Mouse (Mus musculus) forebrain, embryonic 16.5 days (tissue): ENCODE results near the gene Nfkb2. TPM values are rescaled to one million over a fixed set of nuclear protein-coding genes. Genes with fewer than 3 reads are reported as not detected.

Experiments used
- ATAC-seq: fragments of 200-750 bp; cut with Nextera tagmentation; 2 replicates; pipeline ENCODE4 v1.8.0; 2017; ENCODE audit warnings: mild to moderate bottlenecking, moderate library complexity
- H3K27ac ChIP-seq: fragments of 300-500 bp; sonication (generic); 2 replicates; pipeline ENCODE4 v1.5.1; 2014; ENCODE audit warnings: low read length, control low read depth
- H3K27me3 ChIP-seq: fragments of 300-500 bp; sonication (generic); replicated peaks from 2 replicates; pipeline ENCODE4 v1.6.1; 2014; ENCODE audit warnings: low read length; ENCODE audit not compliant: control insufficient read depth, insufficient read depth
- H3K36me3 ChIP-seq: fragments of 300-500 bp; sonication (generic); 2 replicates; pipeline ENCODE4 v1.6.1; 2014; ENCODE audit not compliant: control insufficient read depth, insufficient read depth
- H3K4me1 ChIP-seq: fragments of 300-500 bp; sonication (generic); replicated peaks from 2 replicates; pipeline ENCODE4 v1.6.1; 2014; ENCODE audit warnings: low read length; ENCODE audit not compliant: control insufficient read depth, insufficient read depth
- H3K4me2 ChIP-seq: fragments of 300-500 bp; sonication (generic); 2 replicates; pipeline ENCODE4 v1.6.1; 2014; ENCODE audit warnings: mild to moderate bottlenecking, low read length, control low read depth
- H3K4me3 ChIP-seq: fragments of 300-500 bp; sonication (generic); replicated peaks from 2 replicates; pipeline ENCODE4 v1.5.1; 2014; ENCODE audit warnings: mild to moderate bottlenecking, low read length, control low read depth
- H3K9ac ChIP-seq: fragments of 300-500 bp; sonication (generic); replicated peaks from 2 replicates; pipeline ENCODE4 v1.6.1; 2014; ENCODE audit warnings: low read depth, low read length, control low read depth
- H3K9me3 ChIP-seq: fragments of 300-500 bp; sonication (generic); 2 replicates; pipeline ENCODE4 v1.6.1; 2016; ENCODE audit warnings: low read length; ENCODE audit not compliant: control insufficient read depth
- WGBS: fragments of 180-500 bp; shearing (Covaris S2); extraction: QIAGEN DNeasy Blood & Tissue Kit; methylation state at CpG from one replicate; pipeline ENCODE4 v1.1.7; 2014; 5-methylcytosine and 5-hydroxymethylcytosine counted together
- polyA plus RNA-seq: library from polyadenylated mRNA; unstranded; fragments of >200 nt; fragmentation: Nextera tagmentation; extraction: Ambion mirVana; gene quantifications from 2 replicates; pipeline ENCODE4 v1.2.1, GENCODE M21; 2015

Gene Nfkb2
- polyA plus RNA-seq, 1 experiment from 2014 or later, result 1.8 TPM

GRCm38 (mm10) chr19:46306751-46307289 lies 2.7 kb downstream of the Nfkb2 start:
- Histone ChIP-seq H3K4me2 (no peak overlapping the region), H3K27me3 (peaks cover 12% of the 10 kb centered on the region), H3K27ac (no peak overlapping the region), H3K9me3 (no peaks in the 10 kb centered on the region), H3K4me3 (no peak overlapping the region), H3K36me3 (no peaks in the 10 kb centered on the region), H3K4me1 (peaks cover 31% of the 10 kb centered on the region), H3K9ac (no peak overlapping the region)
- WGBS, result 90% methylated on average over 9 of the region's 9 CpGs
- no peak for ATAC-seq

GRCm38 (mm10) chr19:46307781-46308180 lies 3.7 kb downstream of the Nfkb2 start:
- H3K4me2 ChIP-seq, result no peak overlapping the region
- no peak overlapping the region for H3K27ac ChIP-seq
- H3K9ac ChIP-seq, result no peak overlapping the region
- no peaks in the 10 kb centered on the region for H3K36me3 ChIP-seq
- peaks cover 12% of the 10 kb centered on the region for H3K27me3 ChIP-seq
- WGBS, result 72% methylated on average over 16 of the region's 16 CpGs
- no peak overlapping the region for H3K4me3 ChIP-seq
- no peak for ATAC-seq
- H3K9me3 ChIP-seq, result no peaks in the 10 kb centered on the region
- peaks cover 31% of the 10 kb centered on the region for H3K4me1 ChIP-seq

- no peaks in the 10 kb centered on the region for H3K36me3 ChIP-seq
- 50% methylated on average over 16 of the region's 16 CpGs for WGBS
- H3K4me3 ChIP-seq, result no peak overlapping the region
- H3K27ac ChIP-seq, result no peak overlapping the region
- peaks cover 12% of the 10 kb centered on the region for H3K27me3 ChIP-seq
- H3K4me2 ChIP-seq, result peak overlapping the region; percentile 76; the same call in 1 of the 2 replicates
- H3K9me3 ChIP-seq, result no peaks in the 10 kb centered on the region
- H3K9ac ChIP-seq, result no peak overlapping the region
- peaks cover 31% of the 10 kb centered on the region for H3K4me1 ChIP-seq
- ATAC-seq, result no peak
Observed at GRCm38 (mm10) chr19:46308303-46308702, 4.2 kb downstream of the Nfkb2 start.

GRCm38 (mm10) chr19:46308706-46309435 lies 4.8 kb downstream of the Nfkb2 start:
- H3K9ac ChIP-seq, result peak overlapping the region; percentile 59
- H3K4me3 ChIP-seq, result peak overlapping the region; percentile 45
- peaks cover 30% of the 10 kb centered on the region for H3K4me1 ChIP-seq
- no peak overlapping the region for H3K27ac ChIP-seq
- no peaks in the 10 kb centered on the region for H3K36me3 ChIP-seq
- H3K27me3 ChIP-seq, result peaks cover 14% of the 10 kb centered on the region
- no peaks in the 10 kb centered on the region for H3K9me3 ChIP-seq
- WGBS, result under 1% methylated on average over 47 of the region's 47 CpGs
- peak; percentile 81 for ATAC-seq
- H3K4me2 ChIP-seq, result peak overlapping the region; percentile 76

GRCm38 (mm10) chr19:46309651-46310305 lies 5.7 kb downstream of the Nfkb2 start:
- peaks cover 21% of the 10 kb centered on the region for H3K27me3 ChIP-seq
- WGBS, result 83% methylated on average over 21 of the region's 21 CpGs
- peaks cover 21% of the 10 kb centered on the region for H3K4me1 ChIP-seq
- H3K4me3 ChIP-seq, result no peak overlapping the region
- no peak for ATAC-seq
- no peaks in the 10 kb centered on the region for H3K9me3 ChIP-seq
- H3K4me2 ChIP-seq, result no peak overlapping the region
- H3K27ac ChIP-seq, result no peak overlapping the region
- H3K36me3 ChIP-seq, result no peaks in the 10 kb centered on the region
- no peak overlapping the region; the same call in 1 of the 2 replicates for H3K9ac ChIP-seq

GRCm38 (mm10) chr19:46310312-46310865 lies 6.3 kb downstream of the Nfkb2 start:
- WGBS, result 90% methylated on average over 12 of the region's 12 CpGs
- Histone ChIP-seq H3K4me1 (peaks cover 15% of the 10 kb centered on the region), H3K4me2 (no peak overlapping the region), H3K27ac (no peak overlapping the region), H3K9me3 (no peaks in the 10 kb centered on the region), H3K4me3 (no peak overlapping the region), H3K36me3 (no peaks in the 10 kb centered on the region), H3K27me3 (peaks cover 25% of the 10 kb centered on the region), H3K9ac (no peak overlapping the region; the same call in 1 of the 2 replicates)
- no peak for ATAC-seq

- Histone ChIP-seq H3K4me1 (peaks cover 15% of the 10 kb centered on the region), H3K4me2 (no peak overlapping the region), H3K27ac (no peak overlapping the region), H3K9ac (no peak overlapping the region), H3K27me3 (peaks cover 35% of the 10 kb centered on the region), H3K9me3 (no peaks in the 10 kb centered on the region), H3K36me3 (no peaks in the 10 kb centered on the region), H3K4me3 (no peak overlapping the region)
- no peak for ATAC-seq
- 91% methylated on average over 9 of the region's 9 CpGs for WGBS
Observed at GRCm38 (mm10) chr19:46311341-46311740, 7.2 kb downstream of the Nfkb2 start.

GRCm38 (mm10) chr19:46312566-46312965 lies 8.4 kb downstream of the Nfkb2 start:
- ATAC-seq, result no peak
- no peaks in the 10 kb centered on the region for H3K9me3 ChIP-seq
- peaks cover 25% of the 10 kb centered on the region for H3K4me1 ChIP-seq
- whole genome bisulfite sequencing, result 85% methylated on average over 21 of the region's 21 CpGs
- H3K27me3 ChIP-seq, result peaks cover 45% of the 10 kb centered on the region
- H3K36me3 ChIP-seq, result no peaks in the 10 kb centered on the region
- no peak overlapping the region for H3K4me2 ChIP-seq
- H3K27ac ChIP-seq, result no peak overlapping the region
- no peak overlapping the region for H3K4me3 ChIP-seq
- H3K9ac ChIP-seq, result no peak overlapping the region

- Histone ChIP-seq H3K27me3 (peaks cover 45% of the 10 kb centered on the region), H3K4me3 (no peak overlapping the region), H3K9ac (no peak overlapping the region), H3K9me3 (no peaks in the 10 kb centered on the region), H3K4me1 (peaks cover 29% of the 10 kb centered on the region), H3K27ac (no peak overlapping the region), H3K36me3 (no peaks in the 10 kb centered on the region), H3K4me2 (no peak overlapping the region)
- ATAC-seq, result no peak
- WGBS, result 90% methylated on average over 9 of the region's 9 CpGs
Observed at GRCm38 (mm10) chr19:46313116-46313515, 9.0 kb downstream of the Nfkb2 start.
